Mouse (Mus musculus) neural tube, embryonic 10.5 days (tissue): ENCODE data around the gene Mybph.

ENCODE experiments used
- DNase-seq: peaks from one replicate; pipeline ENCODE4 v3.0.0-alpha.2; 2017; ENCODE audit warnings: low spot score; ENCODE audit errors: extremely low spot score

Gene Mybph

DNA sequence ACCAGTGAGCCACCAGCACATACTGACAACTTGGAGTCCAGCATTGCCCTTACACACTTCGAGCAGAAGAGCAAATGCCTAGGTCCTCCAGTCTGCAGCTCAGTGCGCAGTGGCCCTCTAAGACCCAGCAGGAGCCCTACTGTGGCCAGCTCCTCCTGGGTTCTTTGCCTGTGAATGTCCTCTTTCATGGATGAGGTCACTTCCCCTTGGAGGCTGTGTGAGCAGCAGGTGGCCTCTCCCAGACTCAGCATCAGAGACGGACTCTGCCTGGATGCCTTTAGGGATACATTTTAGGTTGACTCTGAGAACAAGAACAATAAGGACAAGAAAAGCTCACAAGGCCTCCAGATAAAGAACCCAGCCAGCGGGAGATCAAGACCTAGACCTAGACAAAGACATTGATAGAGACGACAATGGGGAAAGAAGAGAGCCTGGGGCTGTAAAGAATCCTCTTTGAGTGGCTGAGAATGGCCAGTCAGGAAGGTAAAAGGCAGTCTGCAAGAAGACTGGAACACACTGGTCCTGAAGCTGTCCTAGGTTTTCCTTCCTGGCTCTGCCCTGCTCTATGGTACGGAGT lies 17.0 kb downstream of the Mybph start:
- no peak for DNase-seq

- DNase-seq: no peak
Measured at GRCm38 (mm10) chr1:134211043-134211442, 17.8 kb downstream of the Mybph start.

DNA sequence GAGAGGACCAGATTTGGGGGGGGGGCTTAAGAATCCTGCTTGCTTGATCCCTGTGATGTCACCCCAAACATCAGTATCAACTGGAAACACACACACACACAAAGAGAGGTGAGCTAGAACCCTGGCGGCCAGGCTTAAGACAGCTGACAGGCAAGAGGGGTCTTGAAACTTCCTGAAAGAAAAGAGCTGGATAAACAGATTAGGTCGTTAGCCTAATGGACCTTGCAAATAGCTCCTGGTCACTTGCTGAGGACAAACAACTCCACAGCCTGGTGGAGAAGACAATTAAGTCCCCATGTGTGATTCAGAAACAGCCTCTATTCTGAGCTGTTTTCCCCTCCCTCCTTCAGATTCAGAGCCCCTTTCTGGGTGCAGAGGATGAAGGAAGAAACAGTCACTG lies 18.4 kb downstream of the Mybph start:
- DNase-seq: no peak

GRCm38 (mm10) chr1:134212351-134212750 lies 19.1 kb downstream of the Mybph start:
- no peak for DNase-seq

DNA sequence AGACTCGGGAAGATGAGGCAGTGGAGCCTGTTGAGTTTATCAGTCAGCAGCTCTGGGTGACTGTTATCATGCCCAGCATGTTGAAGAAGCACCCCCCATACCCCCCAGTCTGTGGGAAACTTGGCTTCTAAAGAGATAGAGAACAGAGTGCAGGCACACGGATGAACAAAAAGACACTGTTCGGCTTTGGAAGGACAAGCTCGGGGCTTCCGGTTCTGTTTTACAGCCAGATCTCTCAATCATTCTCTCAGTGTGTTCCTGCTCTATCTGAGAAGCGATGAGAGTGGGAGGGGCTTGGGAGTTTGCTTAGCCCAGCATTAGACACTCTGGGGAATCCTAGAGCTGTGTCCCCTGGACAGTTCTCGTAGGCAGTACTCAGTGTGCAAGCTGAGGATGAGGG lies 20.2 kb downstream of the Mybph start:
- DNase-seq: no peak

DNA sequence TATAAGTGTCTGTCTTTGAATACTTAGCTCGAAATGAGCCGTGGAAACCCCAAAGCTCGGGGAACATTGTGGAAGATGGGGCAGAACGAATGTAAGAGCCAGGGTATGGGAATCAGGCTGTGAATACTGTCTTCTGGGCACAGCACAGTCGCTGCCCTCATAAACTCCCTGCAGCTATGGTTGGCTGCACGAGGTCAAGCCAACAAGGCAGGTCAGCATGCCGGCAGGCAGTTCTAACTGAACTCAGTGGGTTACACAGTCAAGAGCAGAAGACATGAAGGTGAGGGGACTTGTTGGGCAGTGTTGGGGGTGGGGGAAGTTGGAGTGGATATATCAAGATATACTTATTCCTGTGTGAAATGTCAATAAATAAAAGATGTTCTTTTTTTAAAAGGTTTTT lies 21.8 kb downstream of the Mybph start:
- no peak for DNase-seq

DNA sequence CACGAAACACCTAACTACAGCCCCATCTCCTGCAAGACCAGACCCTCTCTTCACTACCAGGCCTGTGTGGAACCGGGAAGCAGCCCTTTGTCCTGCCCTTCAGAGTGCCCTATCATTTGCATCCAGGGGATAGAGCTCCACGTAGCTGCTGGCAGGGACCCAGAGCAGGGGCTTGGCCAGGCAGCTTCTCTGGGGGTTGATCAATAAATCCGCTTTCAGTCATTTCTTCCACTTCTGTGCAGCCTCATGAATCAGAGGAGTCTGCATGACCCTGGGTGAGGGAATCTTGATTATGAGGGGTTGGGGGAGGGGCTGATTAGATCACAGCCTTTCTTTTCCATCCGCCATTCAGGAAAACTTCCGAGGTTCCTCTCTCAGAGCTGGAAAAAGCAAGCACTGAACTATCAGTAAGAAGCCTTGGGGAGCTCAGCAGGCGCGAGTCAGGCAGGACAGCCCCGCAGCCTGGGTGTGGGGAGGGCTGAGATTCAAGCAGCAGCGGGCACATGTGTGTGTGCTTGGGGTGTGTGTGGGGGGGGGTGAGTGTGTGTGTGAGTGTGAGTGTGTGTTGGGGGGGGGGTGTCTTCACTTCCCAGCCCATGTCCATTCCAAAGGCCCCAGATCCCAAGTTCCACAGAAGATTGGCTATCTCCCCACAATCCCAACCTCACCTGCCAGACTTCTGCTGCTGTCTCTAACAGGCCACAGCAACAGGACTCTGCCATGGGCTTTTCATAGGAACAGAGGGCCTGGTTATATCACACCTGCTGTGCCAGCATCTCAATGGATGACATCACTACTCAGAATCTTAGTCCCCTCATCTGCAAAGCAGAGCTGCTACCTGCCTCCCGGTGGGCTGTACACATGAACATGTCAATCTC lies 22.7 kb downstream of the Mybph start:
- DNase-seq: no peak

DNA sequence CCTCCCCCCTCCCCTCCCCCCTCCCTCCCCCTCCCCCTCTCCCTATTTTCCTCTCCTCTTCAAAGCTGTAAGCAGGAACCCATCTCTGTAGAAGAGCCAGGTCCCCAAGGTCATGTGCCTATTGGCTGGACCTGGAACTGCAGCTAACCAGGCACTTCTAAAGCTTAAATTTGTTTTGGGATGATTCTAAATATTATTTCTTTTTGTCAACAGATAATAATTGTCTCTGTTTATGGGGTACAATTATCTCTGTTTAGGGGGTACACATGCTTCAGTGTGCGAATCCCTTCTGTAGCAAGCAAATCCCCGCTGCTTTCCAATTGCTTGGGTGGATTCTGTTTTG lies 23.4 kb downstream of the Mybph start:
- DNase-seq: no peak

DNA sequence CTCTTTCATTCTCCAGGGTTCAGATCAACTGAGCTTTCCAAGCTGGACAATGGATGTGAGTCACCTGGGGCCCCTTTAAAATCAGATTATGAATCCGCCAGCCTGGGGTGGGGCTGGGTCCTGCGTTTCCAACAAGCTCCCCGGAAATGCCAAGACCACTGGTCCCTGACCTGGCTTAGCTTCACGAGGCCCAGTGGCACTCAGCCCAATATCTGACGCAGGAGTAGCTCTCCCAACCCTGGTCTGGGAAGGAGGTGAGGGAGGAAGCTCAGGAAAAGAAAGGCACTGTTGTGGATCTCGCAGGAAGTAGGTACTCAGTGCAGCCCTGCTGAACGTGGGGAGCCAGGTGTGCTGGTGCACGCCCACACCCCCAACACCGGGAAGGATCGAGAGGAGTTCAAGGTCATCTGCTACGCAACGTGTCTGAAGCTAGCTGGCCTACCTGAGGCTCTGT lies 23.8 kb downstream of the Mybph start:
- DNase-seq: no peak

GRCm38 (mm10) chr1:134217942-134218341 lies 24.7 kb downstream of the Mybph start:
- no peak for DNase-seq

DNA sequence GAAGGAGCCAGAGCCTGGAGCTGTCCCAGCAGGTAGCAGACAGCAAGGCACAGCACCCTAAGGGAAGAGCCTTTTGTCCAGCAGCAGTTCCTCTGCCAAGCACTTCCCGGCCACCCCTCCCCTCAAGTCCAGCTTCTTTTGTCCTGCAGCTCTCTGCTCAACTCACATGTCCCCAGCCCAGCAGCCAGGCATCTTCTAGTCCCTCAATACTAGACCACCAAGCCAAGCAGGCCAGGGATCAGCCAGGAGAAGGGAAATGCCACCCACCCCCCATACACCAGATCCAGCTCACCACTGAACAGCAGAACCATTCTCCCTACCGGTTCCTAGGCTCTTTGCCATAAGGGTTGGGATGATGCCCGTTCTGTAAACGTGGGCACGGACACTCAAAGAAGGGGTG lies 26.4 kb downstream of the Mybph start:
- DNase-seq: no peak

- DNase-seq: no peak
Measured at GRCm38 (mm10) chr1:134221172-134221571, 27.9 kb downstream of the Mybph start.

- no peak for DNase-seq
Measured at GRCm38 (mm10) chr1:134222122-134223055, 29.1 kb downstream of the Mybph start.

GRCm38 (mm10) chr1:134224649-134225227 lies 31.5 kb downstream of the Mybph start:
- no peak for DNase-seq

GRCm38 (mm10) chr1:134225375-134225774 lies 32.1 kb downstream of the Mybph start:
- no peak for DNase-seq

GRCm38 (mm10) chr1:134226739-134227138 lies 33.5 kb downstream of the Mybph start:
- no peak for DNase-seq

GRCm38 (mm10) chr1:134229806-134230575 lies 36.7 kb downstream of the Mybph start:
- DNase-seq: no peak

DNA sequence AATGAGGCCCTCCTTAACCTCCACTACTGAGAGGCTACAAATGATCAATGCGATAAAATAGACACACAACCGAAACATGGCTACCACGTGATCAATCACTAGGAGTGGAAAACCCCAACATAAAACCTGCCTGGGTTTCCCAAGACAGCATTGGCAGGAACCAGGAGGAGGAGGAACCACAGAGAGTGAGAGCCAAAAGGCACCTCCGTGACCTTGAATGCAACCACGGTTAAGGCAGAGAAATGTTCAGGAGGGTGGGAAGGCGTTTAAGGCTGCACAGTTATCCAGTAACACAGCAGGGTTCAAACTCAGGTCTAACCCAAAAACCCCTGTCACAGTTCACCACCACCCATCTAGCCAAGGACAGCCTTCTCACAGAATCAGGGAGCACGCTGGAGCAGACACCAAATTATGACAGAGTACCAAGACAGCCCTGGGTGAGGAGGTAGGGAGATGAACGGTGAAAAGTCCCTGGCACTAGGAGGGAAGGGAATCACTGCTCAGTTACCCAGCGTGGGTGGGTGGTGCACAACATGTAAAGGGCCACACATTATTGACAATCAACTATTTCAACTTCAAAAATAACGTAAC lies 37.5 kb downstream of the Mybph start:
- no peak for DNase-seq

DNA sequence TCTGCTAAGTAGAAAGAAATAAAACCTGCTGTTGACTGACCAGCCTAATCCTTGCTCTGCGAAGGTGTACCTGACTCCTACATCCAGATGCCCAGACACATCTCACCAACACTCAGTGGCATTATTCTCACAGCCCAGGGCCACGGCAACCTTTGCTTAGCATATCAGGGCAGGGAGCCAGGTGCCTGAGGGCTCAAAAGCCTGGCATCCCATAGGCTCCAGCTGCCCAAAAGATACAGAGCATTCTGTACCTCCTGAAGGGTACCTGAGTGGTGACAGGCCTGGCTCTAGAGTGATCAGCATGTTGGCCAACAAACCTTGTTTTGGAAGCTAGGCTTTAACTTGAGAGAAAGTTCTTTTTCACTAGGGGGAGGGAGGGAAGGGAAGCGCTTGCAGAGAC lies 38.0 kb downstream of the Mybph start:
- no peak for DNase-seq

GRCm38 (mm10) chr1:134231681-134232080 lies 38.4 kb downstream of the Mybph start:
- no peak for DNase-seq
